Mouse (Mus musculus): Measurements from ENCODE around the gene Gpr4. TPM values are rescaled to one million over a fixed set of nuclear protein-coding genes. Genes with fewer than 3 reads are reported as not detected.

Gpr4 gene
- polyA plus RNA-seq, 1 experiment from 2014 or later: 1.6 TPM

MicroRNAs encoded within 50 kb of the gene (microRNA counts, 519-probe panel; counts per million panel counts)
- 31.2 counts per million for microRNA mmu-miR-330

Small RNA genes lying within 50 kb of the gene (microRNA-seq; reads per million reads assigned to microRNA genes)
- gene Mir330 (ENCODE audit: insufficient number of aligned reads): 457 reads per million, percentile 58 among the genes with 10 or more reads in this experiment

Other genes with a start within 250 kb of the Gpr4 start
- not detected in 2 replicates for gene Nanos2, start 225.1 kb upstream of the Gpr4 start, polyA plus RNA-seq (2014; fragmentation: Nextera tagmentation; extraction: Ambion mirVana)
- gene Mypop, start 221.3 kb upstream of the Gpr4 start, polyA plus RNA-seq (2014; fragmentation: Nextera tagmentation; extraction: Ambion mirVana): 4.6 and 4.7 TPM in 2 replicates
- gene Irf2bp1, start 208.5 kb upstream of the Gpr4 start, polyA plus RNA-seq (2014; fragmentation: Nextera tagmentation; extraction: Ambion mirVana): 31.6 and 39.4 TPM in 2 replicates
- not detected in 2 replicates for gene Foxa3, start 189.0 kb upstream of the Gpr4 start, polyA plus RNA-seq (2014; fragmentation: Nextera tagmentation; extraction: Ambion mirVana)
- gene Sympk, start 188.2 kb upstream of the Gpr4 start, polyA plus RNA-seq (2014; fragmentation: Nextera tagmentation; extraction: Ambion mirVana): 31.0 and 39.7 TPM in 2 replicates
- gene Rsph6a, start 157.8 kb upstream of the Gpr4 start, polyA plus RNA-seq (2014; fragmentation: Nextera tagmentation; extraction: Ambion mirVana): not detected in 2 replicates
- gene Dmwd, start 136.3 kb upstream of the Gpr4 start, polyA plus RNA-seq (2014; fragmentation: Nextera tagmentation; extraction: Ambion mirVana): 20.9 and 25.4 TPM in 2 replicates
- 12.4 and 13.8 TPM in 2 replicates for gene Dmpk, start 128.7 kb upstream of the Gpr4 start, polyA plus RNA-seq (2014; fragmentation: Nextera tagmentation; extraction: Ambion mirVana)
- 9.9 and 10.8 TPM in 2 replicates for gene Six5, start 117.9 kb upstream of the Gpr4 start, polyA plus RNA-seq (2014; fragmentation: Nextera tagmentation; extraction: Ambion mirVana)
- gene Gm4969, start 94.2 kb upstream of the Gpr4 start, polyA plus RNA-seq (2014; fragmentation: Nextera tagmentation; extraction: Ambion mirVana): 1.2 and 1.4 TPM in 2 replicates
- 13.6 and 13.9 TPM in 2 replicates for gene Fbxo46, start 92.7 kb upstream of the Gpr4 start, polyA plus RNA-seq (2014; fragmentation: Nextera tagmentation; extraction: Ambion mirVana)
- gene Qpctl, start 63.2 kb upstream of the Gpr4 start, polyA plus RNA-seq (2014; fragmentation: Nextera tagmentation; extraction: Ambion mirVana): 13.8 and 13.9 TPM in 2 replicates
- gene Snrpd2, start 62.8 kb upstream of the Gpr4 start, polyA plus RNA-seq (2014; fragmentation: Nextera tagmentation; extraction: Ambion mirVana): 154 and 158 TPM in 2 replicates
- 0.56 and 0.75 TPM in 2 replicates for gene Gipr, start 46.4 kb upstream of the Gpr4 start, polyA plus RNA-seq (2014; fragmentation: Nextera tagmentation; extraction: Ambion mirVana)
- 2.0 and 2.1 TPM in 2 replicates for gene Eml2, start 36.1 kb upstream of the Gpr4 start, polyA plus RNA-seq (2014; fragmentation: Nextera tagmentation; extraction: Ambion mirVana)
- gene Opa3, start 15.8 kb downstream of the Gpr4 start, polyA plus RNA-seq (2014; fragmentation: Nextera tagmentation; extraction: Ambion mirVana): 54.1 and 59.8 TPM in 2 replicates
- gene Vasp, start 59.3 kb downstream of the Gpr4 start, polyA plus RNA-seq (2014; fragmentation: Nextera tagmentation; extraction: Ambion mirVana): 52.8 and 53.0 TPM in 2 replicates
- gene Ppm1n, start 67.5 kb downstream of the Gpr4 start, polyA plus RNA-seq (2014; fragmentation: Nextera tagmentation; extraction: Ambion mirVana): 0.44 TPM in 1 of 2 replicates, not detected in the other
- gene Rtn2, start 70.1 kb downstream of the Gpr4 start, polyA plus RNA-seq (2014; fragmentation: Nextera tagmentation; extraction: Ambion mirVana): 47.3 and 54.7 TPM in 2 replicates
- gene Fosb, start 97.5 kb downstream of the Gpr4 start, polyA plus RNA-seq (2014; fragmentation: Nextera tagmentation; extraction: Ambion mirVana): not detected in 2 replicates
- 94.4 and 100 TPM in 2 replicates for gene Ercc1, start 132.2 kb downstream of the Gpr4 start, polyA plus RNA-seq (2014; fragmentation: Nextera tagmentation; extraction: Ambion mirVana)
- 23.2 and 24.0 TPM in 2 replicates for gene Cd3eap, start 146.9 kb downstream of the Gpr4 start, polyA plus RNA-seq (2014; fragmentation: Nextera tagmentation; extraction: Ambion mirVana)
- gene Ppp1r13l, start 147.2 kb downstream of the Gpr4 start, polyA plus RNA-seq (2014; fragmentation: Nextera tagmentation; extraction: Ambion mirVana): 5.8 and 6.4 TPM in 2 replicates
- gene Ercc2, start 169.5 kb downstream of the Gpr4 start, polyA plus RNA-seq (2014; fragmentation: Nextera tagmentation; extraction: Ambion mirVana): 18.2 and 25.2 TPM in 2 replicates
- gene Klc3, start 191.6 kb downstream of the Gpr4 start, polyA plus RNA-seq (2014; fragmentation: Nextera tagmentation; extraction: Ambion mirVana): 2.0 and 2.8 TPM in 2 replicates
- gene Ckm, start 192.2 kb downstream of the Gpr4 start, polyA plus RNA-seq (2014; fragmentation: Nextera tagmentation; extraction: Ambion mirVana): not detected in 2 replicates
- gene Mark4, start 246.3 kb downstream of the Gpr4 start, polyA plus RNA-seq (2014; fragmentation: Nextera tagmentation; extraction: Ambion mirVana): 11.0 and 13.2 TPM in 2 replicates